Mouse (Mus musculus): ENCODE measurements around the gene 2510039O18Rik.

2510039O18Rik gene

GRCm38 (mm10) chr4:147962781-147963180 is 22.1 kb downstream of the 2510039O18Rik start:
- Histone ChIP-seq H3K36me3 (ENCODE audit: insufficient read depth, low read length) (no peaks in the 10 kb centered on the region), H3K4me3 (replicated peaks; ENCODE audit: low read length) (0 out of 2 replicates have a peak overlapping the region, but pooled peaks have one; percentile 2), H3K27me3 (ENCODE audit: insufficient read depth, low read length) (peaks cover 1% of the 10 kb centered on the region), H3K4me1 (replicated peaks; ENCODE audit: low read depth, low read length) (peaks cover 22% of the 10 kb centered on the region), H3K9me3 (ENCODE audit: low read length) (no peaks in the 10 kb centered on the region)
- no peak for TF ChIP-seq NANOG (IDR thresholded peaks at IDR 0.05; ENCODE audit: borderline replicate concordance, low read length)
- no peak for TF ChIP-seq CTCF (conservative IDR thresholded peaks at IDR 0.05; ENCODE audit: low read length)

GRCm38 (mm10) chr4:147963623-147964022 is 22.9 kb downstream of the 2510039O18Rik start:
- no peak overlapping the region for H3K4me3 ChIP-seq (replicated peaks; ENCODE audit: low read length)
- TF ChIP-seq NANOG (IDR thresholded peaks at IDR 0.05; ENCODE audit: borderline replicate concordance, low read length) = no peak
- no peak for TF ChIP-seq CTCF (conservative IDR thresholded peaks at IDR 0.05; ENCODE audit: low read length)
- TF ChIP-seq POU5F1 (IDR thresholded peaks at IDR 0.05; ENCODE audit: borderline replicate concordance, low read length) = no peak
- H3K27me3 ChIP-seq (ENCODE audit: insufficient read depth, low read length) = no peaks in the 10 kb centered on the region
- H3K9me3 ChIP-seq (ENCODE audit: low read length) = no peaks in the 10 kb centered on the region
- peaks cover 22% of the 10 kb centered on the region for H3K4me1 ChIP-seq (replicated peaks; ENCODE audit: low read depth, low read length)
- H3K36me3 ChIP-seq (ENCODE audit: insufficient read depth, low read length) = no peaks in the 10 kb centered on the region

GRCm38 (mm10) chr4:147965712-147966111 is 25.0 kb downstream of the 2510039O18Rik start:
- H3K4me1 ChIP-seq (replicated peaks; ENCODE audit: low read depth, low read length) = peaks cover 18% of the 10 kb centered on the region
- TF ChIP-seq CTCF (conservative IDR thresholded peaks at IDR 0.05; ENCODE audit: low read length) (no peak), NANOG (IDR thresholded peaks at IDR 0.05; ENCODE audit: borderline replicate concordance, low read length) (no peak), POU5F1 (IDR thresholded peaks at IDR 0.05; ENCODE audit: borderline replicate concordance, low read length) (no peak)
- H3K4me3 ChIP-seq (replicated peaks; ENCODE audit: low read length) = no peak overlapping the region
- no peaks in the 10 kb centered on the region for H3K9me3 ChIP-seq (ENCODE audit: low read length)
- H3K27me3 ChIP-seq (ENCODE audit: insufficient read depth, low read length) = no peaks in the 10 kb centered on the region
- no peaks in the 10 kb centered on the region for H3K36me3 ChIP-seq (ENCODE audit: insufficient read depth, low read length)

- TF ChIP-seq NANOG (IDR thresholded peaks at IDR 0.05; ENCODE audit: borderline replicate concordance, low read length) (no peak), POU5F1 (IDR thresholded peaks at IDR 0.05; ENCODE audit: borderline replicate concordance, low read length) (no peak), CTCF (conservative IDR thresholded peaks at IDR 0.05; ENCODE audit: low read length) (no peak)
- Histone ChIP-seq H3K4me1 (replicated peaks; ENCODE audit: low read depth, low read length) (peaks cover 7% of the 10 kb centered on the region), H3K27me3 (ENCODE audit: insufficient read depth, low read length) (no peaks in the 10 kb centered on the region), H3K36me3 (ENCODE audit: insufficient read depth, low read length) (no peaks in the 10 kb centered on the region), H3K4me3 (replicated peaks; ENCODE audit: low read length) (no peak overlapping the region), H3K9me3 (ENCODE audit: low read length) (no peaks in the 10 kb centered on the region)
These were observed 28.1 kb downstream of the 2510039O18Rik start for GRCm38 (mm10) chr4:147968816-147969215.

GRCm38 (mm10) chr4:147969337-147969736 is 28.6 kb downstream of the 2510039O18Rik start:
- Histone ChIP-seq H3K4me3 (replicated peaks; ENCODE audit: low read length) (no peak overlapping the region), H3K9me3 (ENCODE audit: low read length) (no peaks in the 10 kb centered on the region), H3K36me3 (ENCODE audit: insufficient read depth, low read length) (no peaks in the 10 kb centered on the region), H3K27me3 (ENCODE audit: insufficient read depth, low read length) (no peaks in the 10 kb centered on the region), H3K4me1 (replicated peaks; ENCODE audit: low read depth, low read length) (peaks cover 7% of the 10 kb centered on the region)
- TF ChIP-seq POU5F1 (IDR thresholded peaks at IDR 0.05; ENCODE audit: borderline replicate concordance, low read length) (no peak), NANOG (IDR thresholded peaks at IDR 0.05; ENCODE audit: borderline replicate concordance, low read length) (no peak), CTCF (conservative IDR thresholded peaks at IDR 0.05; ENCODE audit: low read length) (no peak)

GRCm38 (mm10) chr4:147976237-147976636 is 35.5 kb downstream of the 2510039O18Rik start:
- no peaks in the 10 kb centered on the region for H3K36me3 ChIP-seq (ENCODE audit: insufficient read depth, low read length)
- no peaks in the 10 kb centered on the region for H3K4me1 ChIP-seq (replicated peaks; ENCODE audit: low read depth, low read length)
- H3K4me3 ChIP-seq (replicated peaks; ENCODE audit: low read length) = no peak overlapping the region
- TF ChIP-seq POU5F1 (IDR thresholded peaks at IDR 0.05; ENCODE audit: borderline replicate concordance, low read length) = no peak
- no peak for TF ChIP-seq NANOG (IDR thresholded peaks at IDR 0.05; ENCODE audit: borderline replicate concordance, low read length)
- TF ChIP-seq CTCF (conservative IDR thresholded peaks at IDR 0.05; ENCODE audit: low read length) = no peak
- 0 out of 2 replicates have a peak, but pooled peaks cover 3% of the 10 kb centered on the region for H3K9me3 ChIP-seq (ENCODE audit: low read length)
- no peaks in the 10 kb centered on the region for H3K27me3 ChIP-seq (ENCODE audit: insufficient read depth, low read length)

- no peaks in the 10 kb centered on the region for H3K4me1 ChIP-seq (replicated peaks; ENCODE audit: low read depth, low read length)
- TF ChIP-seq NANOG (IDR thresholded peaks at IDR 0.05; ENCODE audit: borderline replicate concordance, low read length) = no peak
- no peak for TF ChIP-seq CTCF (conservative IDR thresholded peaks at IDR 0.05; ENCODE audit: low read length)
- TF ChIP-seq POU5F1 (IDR thresholded peaks at IDR 0.05; ENCODE audit: borderline replicate concordance, low read length) = no peak
- no peak overlapping the region for H3K4me3 ChIP-seq (replicated peaks; ENCODE audit: low read length)
- no peaks in the 10 kb centered on the region for H3K27me3 ChIP-seq (ENCODE audit: insufficient read depth, low read length)
- H3K36me3 ChIP-seq (ENCODE audit: insufficient read depth, low read length) = no peaks in the 10 kb centered on the region
- 0 out of 2 replicates have a peak, but pooled peaks cover 3% of the 10 kb centered on the region for H3K9me3 ChIP-seq (ENCODE audit: low read length)
These were observed 37.0 kb downstream of the 2510039O18Rik start for GRCm38 (mm10) chr4:147977726-147978125.

- no peaks in the 10 kb centered on the region for H3K27me3 ChIP-seq (ENCODE audit: insufficient read depth, low read length)
- no peak overlapping the region for H3K4me3 ChIP-seq (replicated peaks; ENCODE audit: low read length)
- 0 out of 2 replicates have a peak, but pooled peaks cover 3% of the 10 kb centered on the region for H3K9me3 ChIP-seq (ENCODE audit: low read length)
- H3K36me3 ChIP-seq (ENCODE audit: insufficient read depth, low read length) = no peaks in the 10 kb centered on the region
- no peaks in the 10 kb centered on the region for H3K4me1 ChIP-seq (replicated peaks; ENCODE audit: low read depth, low read length)
- no peak for TF ChIP-seq CTCF (conservative IDR thresholded peaks at IDR 0.05; ENCODE audit: low read length)
- TF ChIP-seq POU5F1 (IDR thresholded peaks at IDR 0.05; ENCODE audit: borderline replicate concordance, low read length) = no peak
- no peak for TF ChIP-seq NANOG (IDR thresholded peaks at IDR 0.05; ENCODE audit: borderline replicate concordance, low read length)
These were observed 37.7 kb downstream of the 2510039O18Rik start for GRCm38 (mm10) chr4:147978391-147978790.

- no peaks in the 10 kb centered on the region for H3K36me3 ChIP-seq (ENCODE audit: insufficient read depth, low read length)
- H3K27me3 ChIP-seq (ENCODE audit: insufficient read depth, low read length) = no peaks in the 10 kb centered on the region
- H3K4me3 ChIP-seq (replicated peaks; ENCODE audit: low read length) = no peak overlapping the region
- TF ChIP-seq POU5F1 (IDR thresholded peaks at IDR 0.05; ENCODE audit: borderline replicate concordance, low read length) (no peak), CTCF (conservative IDR thresholded peaks at IDR 0.05; ENCODE audit: low read length) (no peak), NANOG (IDR thresholded peaks at IDR 0.05; ENCODE audit: borderline replicate concordance, low read length) (no peak)
- 0 out of 2 replicates have a peak, but pooled peaks cover 3% of the 10 kb centered on the region for H3K9me3 ChIP-seq (ENCODE audit: low read length)
- no peaks in the 10 kb centered on the region for H3K4me1 ChIP-seq (replicated peaks; ENCODE audit: low read depth, low read length)
These were observed 38.8 kb downstream of the 2510039O18Rik start for GRCm38 (mm10) chr4:147979441-147979860.
